Mouse (Mus musculus) MEL (cell line): ENCODE measurements around the gene Mmp7. TPM values are rescaled to one million over a fixed set of nuclear protein-coding genes. Genes with fewer than 3 reads are reported as not detected.

Source experiments
- DNase-seq: peaks from one replicate; pipeline ENCODE4 v3.0.0; 2011; ENCODE audit warnings: low read depth, low spot score
- H3K27ac ChIP-seq: 2 replicates; pipeline ENCODE4 v1.5.1; 2012; ENCODE audit warnings: low read depth, mild to moderate bottlenecking, control low read depth, low read length, moderate library complexity; ENCODE audit not compliant: control insufficient read depth
- H3K27me3 ChIP-seq, 2 experiments: fragments of 150-350 bp in 1 of 2; sonication (generic) in 1 of 2; 2 replicates each; pipeline ENCODE4 v1.6.1; 2012; ENCODE audit warnings: low read length in 2 of 2, mild to moderate bottlenecking in 2 of 2, improper control_type of control experiment in 1 of 2, moderate library complexity in 1 of 2; ENCODE audit not compliant: insufficient read depth in 2 of 2, control insufficient read depth in 1 of 2
- H3K36me3 ChIP-seq, 2 experiments: 2 replicates each; pipeline ENCODE4 v1.6.1; 2012 to 2014; ENCODE audit warnings: low read length in 2 of 2, improper control_type of control experiment in 1 of 2, inconsistent platforms in 1 of 2, mild to moderate bottlenecking in 1 of 2; ENCODE audit not compliant: insufficient read depth in 2 of 2, control insufficient read depth in 1 of 2
- H3K4me1 ChIP-seq, 2 experiments: fragments of 150-350 bp in 1 of 2; sonication (generic) in 1 of 2; 2 replicates each; pipeline ENCODE4 v1.6.1; 2012; ENCODE audit warnings: low read length in 2 of 2, improper control_type of control experiment in 1 of 2, mild to moderate bottlenecking in 1 of 2; ENCODE audit not compliant: insufficient read depth in 2 of 2, control insufficient read depth in 1 of 2
- H3K4me3 ChIP-seq, 2 experiments: fragments of 150-350 bp in 1 of 2; sonication (generic) in 1 of 2; 2 replicates each; pipeline ENCODE4 v1.5.1; 2012; ENCODE audit warnings: low read depth in 2 of 2, low read length in 2 of 2, mild to moderate bottlenecking in 2 of 2, moderate library complexity in 2 of 2, control low read depth in 1 of 2, improper control_type of control experiment in 1 of 2; ENCODE audit not compliant: control insufficient read depth in 1 of 2, insufficient read depth in 1 of 2
- H3K79me2 ChIP-seq: 2 replicates; pipeline ENCODE4 v1.6.1; 2012; ENCODE audit warnings: mild to moderate bottlenecking, low read length, moderate library complexity; ENCODE audit not compliant: control insufficient read depth, poor library complexity, insufficient read depth
- H3K9ac ChIP-seq: 2 replicates; pipeline ENCODE4 v1.6.1; 2012; ENCODE audit warnings: low read depth, mild to moderate bottlenecking, control low read depth, low read length, moderate library complexity; ENCODE audit not compliant: control insufficient read depth, poor library complexity, severe bottlenecking
- H3K9me3 ChIP-seq: fragments of 150-350 bp; sonication (generic); replicated peaks from 2 replicates; pipeline ENCODE4 v1.6.1; 2012; ENCODE audit warnings: mild to moderate bottlenecking, low read length, improper control_type of control experiment, moderate library complexity; ENCODE audit not compliant: insufficient read depth
- CHD1 ChIP-seq: IDR thresholded peaks from 2 replicates; pipeline ENCODE4 v1.6.1; 2012; ENCODE audit warnings: low read depth, mild to moderate bottlenecking, inconsistent platforms, low read length, improper control_type of control experiment
- CTCF ChIP-seq, 3 experiments: IDR thresholded peaks in 2 of 3; conservative IDR thresholded peaks in 1 of 3; 2 replicates each; pipeline ENCODE4 v1.5.1; 2011 to 2012; ENCODE audit warnings: low read length in 3 of 3, low read depth in 2 of 3, mild to moderate bottlenecking in 2 of 3, improper control_type of control experiment in 1 of 3, inconsistent platforms in 1 of 3, mixed read lengths in 1 of 3, moderate library complexity in 1 of 3; ENCODE audit not compliant: control insufficient read depth in 1 of 3, insufficient read depth in 1 of 3, poor library complexity in 1 of 3, severe bottlenecking in 1 of 3
- E2F4 ChIP-seq: IDR thresholded peaks from 2 replicates; pipeline ENCODE4 v1.6.1; 2011; ENCODE audit warnings: low read depth, low read length, improper control_type of control experiment, borderline replicate concordance
- HCFC1 ChIP-seq: IDR thresholded peaks from 2 replicates; pipeline ENCODE4 v1.6.1; 2012; ENCODE audit warnings: low read depth, mild to moderate bottlenecking, inconsistent platforms, low read length, improper control_type of control experiment, moderate library complexity
- MAX ChIP-seq: IDR thresholded peaks from 2 replicates; pipeline ENCODE4 v1.6.1; 2011; ENCODE audit warnings: low read length, improper control_type of control experiment
- MAZ ChIP-seq: IDR thresholded peaks from 2 replicates; pipeline ENCODE4 v1.6.1; 2012; ENCODE audit warnings: low read depth, mild to moderate bottlenecking, inconsistent platforms, low read length, improper control_type of control experiment
- MEF2A ChIP-seq: IDR thresholded peaks from 2 replicates; pipeline ENCODE4 v1.6.1; 2014; ENCODE audit warnings: low read depth, mild to moderate bottlenecking, inconsistent platforms, low read length, improper control_type of control experiment; ENCODE audit not compliant: poor library complexity, insufficient replicate concordance, severe bottlenecking; ENCODE audit errors: extremely low read depth
- NRF1 ChIP-seq: IDR thresholded peaks from 2 replicates; pipeline ENCODE4 v1.6.1; 2014; ENCODE audit warnings: low read depth, mild to moderate bottlenecking, inconsistent platforms, low read length, improper control_type of control experiment, moderate library complexity; ENCODE audit not compliant: poor library complexity, insufficient read depth, severe bottlenecking
- RAD21 ChIP-seq: IDR thresholded peaks from 2 replicates; pipeline ENCODE4 v1.6.1; 2011; ENCODE audit warnings: mild to moderate bottlenecking, low read depth, low read length, improper control_type of control experiment
- TBP ChIP-seq: IDR thresholded peaks from 2 replicates; pipeline ENCODE4 v1.8.0; 2011; ENCODE audit warnings: low read depth, low read length, improper control_type of control experiment
- ZKSCAN1 ChIP-seq: IDR thresholded peaks from 2 replicates; pipeline ENCODE4 v1.6.1; 2012; ENCODE audit warnings: low read depth, mild to moderate bottlenecking, inconsistent platforms, low read length, improper control_type of control experiment, moderate library complexity
- polyA plus RNA-seq, 2 experiments: library from polyadenylated mRNA; stranded (reverse) in 1 of 2; unstranded in 1 of 2; fragments of >175 nt in 1 of 2; fragments of >200 nt in 1 of 2; gene quantifications; 2 replicates each; pipeline versions ENCODE4 v1.2.1 to v1.2.4; 2012; ENCODE audit warnings: low replicate concordance in 2 of 2, low read depth in 1 of 2; ENCODE audit not compliant: insufficient read length in 2 of 2, insufficient read depth in 1 of 2, missing spikeins in 1 of 2
- total RNA-seq: library from RNA; depleted of rRNA; stranded (reverse); fragments of 300-350 nt; gene quantifications from 2 replicates; pipeline ENCODE4 v1.2.3, GENCODE M21; 2012; rRNA removed

The Mmp7 gene
- total RNA-seq (not detected in 2 replicates), polyA plus RNA-seq (not detected)

DNA sequence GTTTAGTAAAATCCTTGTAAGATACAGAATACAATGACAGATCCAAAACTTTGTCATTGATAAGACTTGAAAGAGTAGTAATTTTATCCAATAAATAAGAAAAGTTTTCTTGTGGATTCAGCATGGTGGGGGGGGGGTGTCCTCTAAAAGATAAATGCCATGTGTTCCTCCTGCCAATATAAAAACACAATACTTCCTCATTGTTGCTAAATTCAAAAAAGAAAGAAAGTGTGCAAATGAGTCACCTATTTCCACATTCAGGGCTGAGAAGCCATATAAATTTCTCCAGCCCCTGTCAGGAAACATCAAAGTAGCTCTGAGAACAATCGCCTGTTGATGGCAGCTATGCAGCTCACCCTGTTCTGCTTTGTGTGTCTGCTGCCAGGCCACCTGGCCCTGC, at the start of gene Mmp7:
Mmp7 (plus strand) TSS at position 301 of the 400 bp plus-strand sequence.
- H3K36me3 ChIP-seq, result no peaks in the 10 kb centered on the region
- no peaks in the 10 kb centered on the region for H3K9me3 ChIP-seq

GRCm38 (mm10) chr9:7647901-7648300, 44.0 kb upstream of the Mmp7 start:
- no peak for DNase-seq
- Histone ChIP-seq H3K27me3 (no peaks in the 10 kb centered on the region), H3K36me3 (no peaks in the 10 kb centered on the region), H3K9me3 (no peaks in the 10 kb centered on the region), H3K9ac (no peak overlapping the region), H3K79me2 (no peaks in the 10 kb centered on the region), H3K4me3 (no peak overlapping the region), H3K27ac (no peak overlapping the region), H3K4me1 (no peaks in the 10 kb centered on the region)
- no peak for TF ChIP-seq TBP
- TF ChIP-seq MAZ, result no peak
- no peak for TF ChIP-seq CTCF (IDR thresholded peaks at IDR 0.05 in 2 of 3, conservative IDR thresholded peaks at IDR 0.05 in 1 of 3; ENCODE audit: control insufficient read depth in 1 of 3, insufficient read depth in 1 of 3, low read depth in 2 of 3, low read length in 3 of 3, poor library complexity in 1 of 3, severe bottlenecking in 1 of 3)
- no peak for TF ChIP-seq ZKSCAN1
- TF ChIP-seq HCFC1, result no peak
- TF ChIP-seq CHD1, result no peak
- no peak for TF ChIP-seq RAD21

More for the DNA sequence above, at the start of gene Mmp7:
- H3K27me3 ChIP-seq, result peaks cover 0 to 4% of the 10 kb centered on the region in 2 experiments; a peak in 2 of 4 replicates
- H3K79me2 ChIP-seq, result no peaks in the 10 kb centered on the region
- no peak within 1 kb of the TSS for H3K4me3 ChIP-seq
- no peak for TF ChIP-seq E2F4
- TF ChIP-seq MAX, result no peak
- no peak for TF ChIP-seq TBP
- TF ChIP-seq MEF2A, result no peak
- no peaks in the 10 kb centered on the region for H3K4me1 ChIP-seq
- no peak within 1 kb of the TSS for H3K9ac ChIP-seq
- no peak within 1 kb of the TSS for H3K27ac ChIP-seq
- DNase-seq, result no peak

DNA sequence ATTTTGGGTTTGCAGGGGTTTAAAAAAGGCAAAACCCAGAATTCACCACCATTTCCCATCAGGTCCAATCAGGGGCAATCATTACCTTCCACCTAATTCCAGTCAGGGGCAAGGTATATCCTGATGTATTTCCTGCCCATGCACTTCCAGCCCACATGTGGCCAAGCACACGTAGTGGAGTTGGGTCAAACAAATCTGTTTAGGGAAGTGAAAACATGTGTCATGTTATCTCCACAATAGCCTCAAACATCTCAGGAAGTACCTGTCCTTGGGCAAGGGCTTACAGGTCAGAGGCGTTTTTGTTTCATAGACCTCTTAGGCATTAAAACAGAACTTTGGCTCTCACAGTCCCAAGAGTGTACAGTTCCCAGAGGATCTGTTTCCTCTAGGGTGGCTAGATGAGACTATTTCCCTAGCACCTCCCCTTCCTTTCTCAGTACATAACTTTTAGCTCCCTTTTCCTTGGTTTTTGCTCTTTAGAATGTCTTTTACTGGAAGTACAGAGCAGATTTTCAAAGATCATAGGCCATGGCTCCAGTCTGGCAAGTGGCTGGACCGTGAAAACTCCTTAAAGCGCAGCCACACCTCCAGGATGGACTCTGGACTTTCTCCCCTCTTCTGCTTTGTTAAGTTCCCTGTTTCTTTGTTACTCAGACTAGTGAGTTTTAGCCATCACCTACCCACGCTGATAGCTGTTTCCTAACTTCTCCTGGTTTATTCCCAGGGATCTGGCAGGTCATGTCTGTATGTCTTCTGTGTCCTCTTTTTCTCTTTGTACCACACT, 41.3 kb upstream of the Mmp7 start:
- H3K27ac ChIP-seq, result no peak overlapping the region
- no peaks in the 10 kb centered on the region for H3K4me1 ChIP-seq
- no peaks in the 10 kb centered on the region for H3K79me2 ChIP-seq
- no peaks in the 10 kb centered on the region for H3K9me3 ChIP-seq
- H3K36me3 ChIP-seq, result no peaks in the 10 kb centered on the region
- H3K4me3 ChIP-seq, result no peak overlapping the region
- H3K9ac ChIP-seq, result no peak overlapping the region
- no peak for TF ChIP-seq NRF1
- peaks cover 4% of the 10 kb centered on the region in 2 experiments for H3K27me3 ChIP-seq
- DNase-seq, result no peak
